Mouse (Mus musculus) MEL (cell line): ENCODE results near the gene Vdr.

Experiments used
- MYC ChIP-seq: IDR thresholded peaks from 2 replicates; pipeline ENCODE4 v1.6.1; 2011; ENCODE audit warnings: low read depth, mild to moderate bottlenecking, low read length, improper control_type of control experiment, moderate library complexity
- NELFE ChIP-seq: IDR thresholded peaks from 2 replicates; pipeline ENCODE4 v1.6.1; 2011; ENCODE audit warnings: low read depth, low read length, improper control_type of control experiment
- TCF12 ChIP-seq: IDR thresholded peaks from 2 replicates; pipeline ENCODE4 v1.6.1; 2014; ENCODE audit warnings: low read depth, mild to moderate bottlenecking, inconsistent platforms, low read length, improper control_type of control experiment, moderate library complexity

DNA sequence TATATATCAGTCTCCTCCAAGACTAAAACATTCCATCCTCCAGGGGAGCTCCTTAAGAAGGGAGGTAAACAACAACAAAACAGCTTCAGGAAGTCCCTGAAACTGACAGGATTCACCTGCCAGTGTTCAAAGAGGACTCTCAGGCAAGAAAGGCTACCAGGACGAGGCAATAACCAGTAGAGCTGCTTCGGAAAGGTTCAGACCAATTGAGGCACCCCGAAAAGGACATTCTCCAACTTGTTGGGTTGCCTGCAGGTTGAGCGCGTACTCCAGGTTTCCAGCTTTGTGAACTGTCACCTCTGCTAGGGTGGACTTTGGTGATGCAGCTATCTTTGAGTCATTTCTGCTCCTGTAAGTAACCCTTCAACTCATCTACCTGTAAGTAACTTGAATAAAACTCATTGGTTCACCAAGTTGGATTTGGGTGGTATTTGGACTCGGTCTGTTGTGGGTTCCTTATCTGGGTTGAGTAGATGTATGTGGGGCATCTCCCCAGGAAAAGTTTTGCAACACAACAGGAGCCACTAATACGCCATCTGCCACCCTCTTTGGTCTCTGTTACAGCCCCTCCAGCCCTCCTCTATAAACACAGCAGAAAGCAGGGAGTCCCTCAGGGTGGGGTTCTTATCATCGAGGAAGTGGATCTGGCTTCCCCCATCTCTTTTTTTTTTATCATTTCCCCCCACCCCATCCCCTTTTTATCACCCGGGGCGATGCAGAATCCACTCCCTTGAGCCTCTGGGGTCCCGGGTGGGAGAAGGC, 64.1 kb downstream of the Vdr start:
- TF ChIP-seq MYC: no peak
- no peak for TF ChIP-seq TCF12
- no peak for TF ChIP-seq NELFE
